Mouse (Mus musculus) frontal cortex, adult 2 months (tissue): ENCODE measurements at regions not wholly inside any gene's neighbourhood (a gene's known extent, or its start where the extent isn't known, plus 50 kb on each side); places are given as distances from the start of the nearest gene placed in this dataset.
A peak's percentile ranks its signal among the peaks of the same experiment; 100 is the strongest.

Source experiments
- DNase-seq, 2 experiments: peaks; one replicate each; pipeline ENCODE4 v3.0.0; 2022; ENCODE audit warnings: low spot score in 1 of 2; ENCODE audit errors: extremely low spot score in 1 of 2

GRCm38 (mm10) chr1:125158481-125158880 lies 277.0 kb downstream of the Actr3 start:
- no peak for DNase-seq

- DNase-seq: no peak
Measured at GRCm38 (mm10) chr1:125156093-125156492, 279.4 kb downstream of the Actr3 start.

- no peak for DNase-seq
Measured at GRCm38 (mm10) chr1:125149817-125150216, 285.7 kb downstream of the Actr3 start.

GRCm38 (mm10) chr1:125123861-125124260 lies 311.7 kb downstream of the Actr3 start:
- DNase-seq: no peak

GRCm38 (mm10) chr1:125100596-125100995 lies 334.9 kb downstream of the Actr3 start:
- DNase-seq: peak in 1 of 2 experiments; percentile 10

GRCm38 (mm10) chr1:125084906-125085305 lies 350.6 kb downstream of the Actr3 start:
- no peak for DNase-seq

- DNase-seq: no peak
Measured at GRCm38 (mm10) chr1:125039572-125040326, 395.8 kb downstream of the Actr3 start.

- no peak for DNase-seq
Measured at GRCm38 (mm10) chr1:125013301-125013700, 422.2 kb downstream of the Actr3 start.

GRCm38 (mm10) chr1:125011893-125012292 lies 423.6 kb downstream of the Actr3 start:
- DNase-seq: no peak

GRCm38 (mm10) chr1:124997577-124997976 lies 437.9 kb downstream of the Actr3 start:
- no peak for DNase-seq

- DNase-seq: no peak
Measured at GRCm38 (mm10) chr1:124950849-124951248, 484.7 kb downstream of the Actr3 start.

- DNase-seq: no peak
Measured at GRCm38 (mm10) chr1:124904373-124904772, 531.2 kb downstream of the Actr3 start.

- DNase-seq: peak in 1 of 2 experiments; percentile 27
Measured at GRCm38 (mm10) chr1:124871148-124871547, 564.4 kb downstream of the Actr3 start.

GRCm38 (mm10) chr1:124866248-124866647 lies 569.3 kb downstream of the Actr3 start:
- DNase-seq: no peak

GRCm38 (mm10) chr1:124845681-124846080 lies 589.8 kb downstream of the Actr3 start:
- peak in 1 of 2 experiments; percentile 56 for DNase-seq

- peak; percentile 49 to 66 for DNase-seq
Measured at GRCm38 (mm10) chr1:124825717-124826116, 609.8 kb downstream of the Actr3 start.

- no peak for DNase-seq
Measured at GRCm38 (mm10) chr1:124793026-124793425, 642.5 kb downstream of the Actr3 start.

GRCm38 (mm10) chr1:124790646-124791045 lies 644.9 kb downstream of the Actr3 start:
- no peak for DNase-seq

- no peak for DNase-seq
Measured at GRCm38 (mm10) chr1:124790130-124790529, 645.4 kb downstream of the Actr3 start.

GRCm38 (mm10) chr1:124783066-124783465 lies 652.5 kb downstream of the Actr3 start:
- peak; percentile 13 to 48 for DNase-seq

- peak in 1 of 2 experiments; percentile 48 for DNase-seq
Measured at GRCm38 (mm10) chr1:124777685-124778084, 657.8 kb downstream of the Actr3 start.

- no peak for DNase-seq
Measured at GRCm38 (mm10) chr1:124756721-124757120, 678.8 kb downstream of the Actr3 start.
